Mouse (Mus musculus) brown adipose tissue, adult 24 weeks (tissue): ENCODE data around the gene Prr11. TPM values are rescaled to one million over a fixed set of nuclear protein-coding genes. Genes with fewer than 3 reads are reported as not detected.
A peak's percentile ranks its signal among the peaks of the same experiment; 100 is the strongest.
"Not testable (repeated sequence)": the region's sequence is repeated elsewhere in the genome, so short reads cannot be mapped to it uniquely, and the experiment has no call there.

Source experiments
- H3K27ac ChIP-seq: fragments of 200-500 bp; replicated peaks from 2 replicates; pipeline ENCODE4 v1.5.1; 2012; ENCODE audit warnings: low read depth, mild to moderate bottlenecking, low read length
- H3K4me1 ChIP-seq: fragments of 200-500 bp; 2 replicates; pipeline ENCODE4 v1.6.1; 2012; ENCODE audit warnings: low read length, mixed read lengths; ENCODE audit not compliant: control insufficient read depth, insufficient read depth, insufficient read length
- H3K4me3 ChIP-seq: fragments of 200-500 bp; 2 replicates; pipeline ENCODE4 v1.5.1; 2012; ENCODE audit warnings: low read depth, mild to moderate bottlenecking, low read length, moderate library complexity; ENCODE audit not compliant: insufficient read depth
- polyA plus RNA-seq: library from polyadenylated mRNA; stranded (reverse); fragments of >200 nt; gene quantifications from 2 replicates; pipeline ENCODE4 v1.2.4, GENCODE M21; 2012; ENCODE audit not compliant: missing spikeins, insufficient read depth, insufficient read length

Gene Prr11
- polyA plus RNA-seq, 1 experiment, result 0.67 TPM

DNA sequence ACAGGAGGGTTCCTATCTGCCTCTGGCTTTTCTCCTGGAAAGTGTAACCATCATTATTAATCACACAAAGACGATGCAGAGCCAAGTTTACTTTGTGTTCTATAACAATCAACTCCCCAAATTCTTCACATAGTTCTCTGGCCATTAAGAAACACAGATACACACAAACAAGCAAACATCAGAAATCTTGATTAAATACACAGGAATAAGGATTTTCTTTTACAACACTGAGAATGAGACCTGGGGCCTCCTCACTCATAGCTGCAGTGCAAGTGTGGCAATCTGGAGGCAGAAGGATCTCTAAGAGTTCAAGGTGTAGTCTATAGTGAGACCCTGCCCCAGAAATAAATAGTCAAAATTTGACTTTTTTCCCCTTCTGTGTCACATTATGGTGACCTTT is 24.8 kb downstream of the Prr11 start:
- H3K4me1 ChIP-seq, result peaks cover 17% of the 10 kb centered on the region
- H3K27ac ChIP-seq, result no peak overlapping the region
- H3K4me3 ChIP-seq, result no peak overlapping the region

- Histone ChIP-seq H3K27ac (no peak within 1 kb of the TSS), H3K4me3 (peak within 1 kb of the TSS; percentile 70), H3K4me1 (no peaks in the 10 kb centered on the region)
These were observed 34.6 kb downstream of the Prr11 start, which contains the start of gene Gdpd1 for GRCm38 (mm10) chr11:87073866-87074440. TSS of gene Gdpd1 (minus strand) at chr11:87074062.

DNA sequence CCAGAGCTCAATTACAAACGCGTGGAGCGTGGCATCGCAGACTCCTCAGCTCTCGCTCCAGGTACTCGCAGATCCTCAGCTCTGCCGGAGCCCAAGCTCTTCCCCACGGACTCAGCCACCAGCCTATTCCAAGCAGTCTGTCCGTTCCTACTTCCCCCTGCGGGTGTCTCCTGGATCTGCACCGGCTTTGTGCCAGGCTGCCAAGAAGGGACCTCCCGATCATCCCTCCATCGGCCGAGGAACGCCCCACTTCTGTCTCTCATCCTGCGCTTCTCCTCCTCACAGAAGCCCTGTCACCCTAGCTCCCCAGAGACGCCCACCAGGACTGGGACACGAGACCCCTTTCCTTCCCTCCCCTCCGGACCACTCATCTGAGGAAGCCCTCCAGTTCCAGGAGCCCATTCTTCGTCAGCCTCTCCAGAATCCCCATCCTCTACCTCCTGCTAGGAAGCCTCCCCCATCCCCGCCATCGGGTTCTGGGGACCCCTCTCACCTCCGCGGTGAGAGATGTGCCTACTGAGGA is 35.1 kb downstream of the Prr11 start:
- H3K27ac ChIP-seq, result no peak overlapping the region
- no peaks in the 10 kb centered on the region for H3K4me1 ChIP-seq
- peak overlapping the region; percentile 70 for H3K4me3 ChIP-seq

GRCm38 (mm10) chr11:87062087-87062486 is 46.4 kb downstream of the Prr11 start:
- no peak overlapping the region for H3K27ac ChIP-seq
- H3K4me1 ChIP-seq, result no peaks in the 10 kb centered on the region
- no peak overlapping the region for H3K4me3 ChIP-seq

DNA sequence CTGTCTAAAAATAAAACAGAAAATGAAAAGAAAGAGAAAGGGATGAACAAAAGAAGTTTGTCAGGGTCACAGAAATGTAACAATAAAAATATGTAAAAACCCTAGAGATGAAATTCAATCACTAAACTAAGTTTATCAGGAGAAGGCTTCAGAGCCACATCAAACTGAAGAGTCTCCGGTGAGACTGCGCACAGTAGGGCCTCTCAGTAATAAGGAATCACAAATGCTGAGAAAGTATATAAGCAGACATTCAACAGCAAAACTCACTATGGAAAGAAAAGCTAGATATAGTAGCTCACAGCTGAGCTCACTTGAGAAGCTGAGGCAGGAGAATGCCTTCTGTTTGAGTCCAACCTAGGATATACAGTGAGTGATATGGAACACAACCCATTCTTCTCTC is 48.1 kb downstream of the Prr11 start:
- no peaks in the 10 kb centered on the region for H3K4me1 ChIP-seq
- no peak overlapping the region for H3K27ac ChIP-seq
- H3K4me3 ChIP-seq, result no peak overlapping the region

- H3K4me1 ChIP-seq, result no peaks in the 10 kb centered on the region
- no peak overlapping the region for H3K27ac ChIP-seq
- no peak overlapping the region for H3K4me3 ChIP-seq
These were observed 52.2 kb downstream of the Prr11 start for GRCm38 (mm10) chr11:87056286-87056685.

GRCm38 (mm10) chr11:87048900-87049299 is 59.6 kb downstream of the Prr11 start:
- not testable (repeated sequence) for H3K4me1 ChIP-seq, H3K27ac ChIP-seq, H3K4me3 ChIP-seq

GRCm38 (mm10) chr11:87046968-87047367 is 61.5 kb downstream of the Prr11 start:
- no peak overlapping the region for H3K4me3 ChIP-seq
- no peaks in the 10 kb centered on the region for H3K4me1 ChIP-seq
- H3K27ac ChIP-seq, result no peak overlapping the region

GRCm38 (mm10) chr11:87043052-87043451 is 65.5 kb downstream of the Prr11 start:
- Histone ChIP-seq H3K4me1 (no peaks in the 10 kb centered on the region), H3K27ac (no peak overlapping the region), H3K4me3 (no peak overlapping the region)

GRCm38 (mm10) chr11:87039307-87039963 is 69.1 kb downstream of the Prr11 start:
- no peaks in the 10 kb centered on the region for H3K4me1 ChIP-seq
- no peak overlapping the region for H3K4me3 ChIP-seq
- no peak overlapping the region; the same call in 1 of the 2 replicates for H3K27ac ChIP-seq

Other genes with a start within 250 kb of the Prr11 start
- gene Ypel2, start 115.0 kb downstream of the Prr11 start, polyA plus RNA-seq, result 9.6 and 11.2 TPM in 2 replicates
- gene Gdpd1, start 34.6 kb downstream of the Prr11 start, polyA plus RNA-seq, result 0.71 and 1.8 TPM in 2 replicates
- gene Smg8, start 21.9 kb downstream of the Prr11 start, polyA plus RNA-seq, result 5.2 and 5.4 TPM in 2 replicates
- 5.8 and 6.4 TPM in 2 replicates for gene Ska2, start 526 bp upstream of the Prr11 start, polyA plus RNA-seq
- gene Trim37, start 18.4 kb upstream of the Prr11 start, polyA plus RNA-seq, result 5.6 and 6.4 TPM in 2 replicates